Mouse (Mus musculus) liver, embryonic 12.5 days (tissue): ENCODE measurements around the gene Acat3. TPM values are rescaled to one million over a fixed set of nuclear protein-coding genes. Genes with fewer than 3 reads are reported as not detected.
A peak's percentile ranks its signal among the peaks of the same experiment; 100 is the strongest.

Experiments used
- ATAC-seq: fragments of 200-750 bp; cut with Nextera tagmentation; 2 replicates; pipeline ENCODE4 v1.8.0; 2017; ENCODE audit warnings: moderate number of reproducible peaks, mild to moderate bottlenecking, moderate library complexity
- H3K27ac ChIP-seq: fragments of 300-500 bp; sonication (generic); 2 replicates; pipeline ENCODE4 v1.5.1; 2016; ENCODE audit warnings: mild to moderate bottlenecking
- H3K27me3 ChIP-seq: fragments of 300-500 bp; sonication (generic); replicated peaks from 2 replicates; pipeline ENCODE4 v1.6.1; 2016; ENCODE audit warnings: mild to moderate bottlenecking, moderate library complexity
- H3K36me3 ChIP-seq: fragments of 300-500 bp; sonication (generic); 2 replicates; pipeline ENCODE4 v1.6.1; 2016; ENCODE audit warnings: mild to moderate bottlenecking, moderate library complexity
- H3K4me1 ChIP-seq: fragments of 300-500 bp; sonication (generic); 2 replicates; pipeline ENCODE4 v1.6.1; 2016
- H3K4me2 ChIP-seq: fragments of 300-500 bp; sonication (generic); 2 replicates; pipeline ENCODE4 v1.6.1; 2016; ENCODE audit warnings: mild to moderate bottlenecking, moderate library complexity
- H3K4me3 ChIP-seq: fragments of 300-500 bp; sonication (generic); 2 replicates; pipeline ENCODE4 v1.5.1; 2016; ENCODE audit warnings: mild to moderate bottlenecking, moderate library complexity
- H3K9ac ChIP-seq: fragments of 300-500 bp; sonication (generic); 2 replicates; pipeline ENCODE4 v1.6.1; 2016; ENCODE audit warnings: mild to moderate bottlenecking, moderate library complexity
- H3K9me3 ChIP-seq: fragments of 300-500 bp; sonication (generic); replicated peaks from 2 replicates; pipeline ENCODE4 v1.6.1; 2016; ENCODE audit warnings: mild to moderate bottlenecking, moderate library complexity
- WGBS: fragments of 180-500 bp; shearing (Covaris S2); methylation state at CpG from one replicate; pipeline ENCODE4 v1.1.7; 2016; ENCODE audit not compliant: insufficient replicate concordance; 5-methylcytosine and 5-hydroxymethylcytosine counted together
- polyA plus RNA-seq: library from polyadenylated mRNA; unstranded; fragments of >200 nt; fragmentation: Nextera tagmentation; extraction: Ambion mirVana; gene quantifications from 2 replicates; pipeline ENCODE4 v1.2.1, GENCODE M21; 2016

Acat3 gene
- polyA plus RNA-seq, 1 experiment from 2014 or later = 1.4 TPM

GRCm38 (mm10) chr17:12887021-12887775 is 53.2 kb downstream of the Acat3 start:
- 75% methylated on average over 15 of the region's 15 CpGs for WGBS
- Histone ChIP-seq H3K36me3 (peaks cover 15% of the 10 kb centered on the region), H3K9me3 (no peaks in the 10 kb centered on the region), H3K4me2 (no peak overlapping the region), H3K27me3 (no peaks in the 10 kb centered on the region), H3K9ac (no peak overlapping the region), H3K4me1 (no peaks in the 10 kb centered on the region), H3K27ac (no peak overlapping the region), H3K4me3 (no peak overlapping the region)
- ATAC-seq = no peak

DNA sequence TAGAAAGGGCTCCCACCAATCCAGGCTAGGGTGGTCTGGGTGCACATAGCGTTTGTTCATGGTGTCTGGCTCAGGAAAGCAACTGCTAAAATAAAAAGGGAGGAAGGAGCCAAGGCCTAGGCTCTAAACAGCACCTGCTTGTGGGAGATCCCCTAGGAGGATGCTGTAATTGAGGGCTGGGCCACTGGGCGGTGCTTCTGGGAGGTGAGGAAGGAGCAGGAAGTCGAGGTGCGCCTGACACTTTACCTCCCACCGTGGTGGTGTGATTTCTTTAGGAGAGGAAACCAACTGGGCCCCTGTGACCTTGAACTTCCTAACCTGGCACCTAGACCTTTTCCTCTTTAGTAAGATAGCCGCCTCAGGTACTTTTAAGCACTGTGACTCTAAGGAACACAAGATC is 53.8 kb downstream of the Acat3 start:
- whole genome bisulfite sequencing = 37% methylated on average over 6 of the region's 6 CpGs
- H3K27ac ChIP-seq = no peak overlapping the region
- no peak for ATAC-seq
- H3K27me3 ChIP-seq = no peaks in the 10 kb centered on the region
- no peaks in the 10 kb centered on the region for H3K9me3 ChIP-seq
- no peak overlapping the region for H3K4me3 ChIP-seq
- no peaks in the 10 kb centered on the region for H3K4me1 ChIP-seq
- no peak overlapping the region for H3K4me2 ChIP-seq
- H3K36me3 ChIP-seq = peaks cover 13% of the 10 kb centered on the region
- no peak overlapping the region for H3K9ac ChIP-seq

- H3K4me1 ChIP-seq = 0 out of 2 replicates have a peak, but pooled peaks cover 5% of the 10 kb centered on the region
- ATAC-seq = no peak
- 58% methylated on average over 1 of the region's 1 CpGs for WGBS
- no peak overlapping the region for H3K4me3 ChIP-seq
- H3K27ac ChIP-seq = no peak overlapping the region
- peaks cover 9% of the 10 kb centered on the region; the same call in 1 of the 2 replicates for H3K27me3 ChIP-seq
- H3K9ac ChIP-seq = no peak overlapping the region
- H3K4me2 ChIP-seq = no peak overlapping the region
- H3K36me3 ChIP-seq = no peaks in the 10 kb centered on the region
- H3K9me3 ChIP-seq = no peaks in the 10 kb centered on the region
Measured at GRCm38 (mm10) chr17:12881216-12881615, 59.2 kb downstream of the Acat3 start.

- no peak overlapping the region for H3K27ac ChIP-seq
- no peaks in the 10 kb centered on the region for H3K36me3 ChIP-seq
- H3K4me2 ChIP-seq = peak overlapping the region; percentile 42
- H3K27me3 ChIP-seq = peaks cover 9% of the 10 kb centered on the region; the same call in 1 of the 2 replicates
- no peaks in the 10 kb centered on the region for H3K9me3 ChIP-seq
- H3K9ac ChIP-seq = peak overlapping the region; percentile 22; the same call in 1 of the 2 replicates
- 3% methylated on average over 14 of the region's 14 CpGs for WGBS
- no peak overlapping the region for H3K4me3 ChIP-seq
- peak; percentile 67 for ATAC-seq
- H3K4me1 ChIP-seq = 0 out of 2 replicates have a peak, but pooled peaks cover 5% of the 10 kb centered on the region
Measured at GRCm38 (mm10) chr17:12880178-12880577, 60.2 kb downstream of the Acat3 start.

DNA sequence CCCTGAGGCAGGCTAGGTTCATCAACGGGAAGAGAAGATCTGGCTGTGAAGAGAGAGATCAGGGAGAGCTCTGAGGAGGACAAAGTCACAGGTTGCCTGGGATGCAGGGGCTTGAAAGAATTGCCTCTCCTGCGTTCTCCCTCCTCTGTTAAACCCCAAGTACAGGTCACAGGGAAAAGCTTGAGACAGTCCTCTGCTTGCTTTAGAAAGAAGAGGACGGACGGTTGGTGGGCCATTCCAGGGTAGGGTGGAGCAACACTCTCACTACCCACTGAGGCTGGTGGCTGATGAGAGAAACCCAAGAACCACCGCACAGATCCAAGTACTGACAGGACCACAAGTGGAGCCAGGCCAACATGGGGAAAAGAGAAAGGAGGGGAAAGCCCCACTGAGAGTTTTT is 64.7 kb downstream of the Acat3 start, which contains the start of gene Mrgprh:
Mrgprh (plus strand) TSS at position 301 of the 400 bp plus-strand sequence.
- 0 out of 2 replicates have a peak, but pooled peaks cover 5% of the 10 kb centered on the region for H3K4me1 ChIP-seq
- H3K36me3 ChIP-seq = no peaks in the 10 kb centered on the region
- H3K27me3 ChIP-seq = peaks cover 37% of the 10 kb centered on the region
- no peaks in the 10 kb centered on the region for H3K9me3 ChIP-seq
- ATAC-seq = no peak
- no peak within 1 kb of the TSS for H3K9ac ChIP-seq
- 42% methylated on average over 5 of the region's 5 CpGs for WGBS
- H3K4me2 ChIP-seq = no peak within 1 kb of the TSS
- H3K4me3 ChIP-seq = no peak within 1 kb of the TSS
- H3K27ac ChIP-seq = no peak within 1 kb of the TSS

Other genes with a start within 250 kb of the Acat3 start
- gene Igf2r, start 170.9 kb downstream of the Acat3 start, polyA plus RNA-seq = 24.7 and 25.3 TPM in 2 replicates
- gene Mas1, start 72.5 kb downstream of the Acat3 start, polyA plus RNA-seq = 0.12 and 0.44 TPM in 2 replicates
- not detected in 2 replicates for gene Mrgprh, start 64.6 kb downstream of the Acat3 start, polyA plus RNA-seq
- 0.72 and 1.5 TPM in 2 replicates for gene Pnldc1, start 30.4 kb downstream of the Acat3 start, polyA plus RNA-seq
- 404 and 413 TPM in 2 replicates for gene Tcp1, start 24.9 kb downstream of the Acat3 start, polyA plus RNA-seq
- gene Mrpl18, start 24.3 kb downstream of the Acat3 start, polyA plus RNA-seq = 189 and 194 TPM in 2 replicates
- gene Acat2, start 20.1 kb upstream of the Acat3 start, polyA plus RNA-seq = 99.2 and 103 TPM in 2 replicates
- 60.6 and 64.4 TPM in 2 replicates for gene Wtap, start 53.6 kb upstream of the Acat3 start, polyA plus RNA-seq
- gene Sod2, start 66.2 kb upstream of the Acat3 start, polyA plus RNA-seq = 162 TPM in 2 replicates
- gene Gpr31b, start 111.7 kb upstream of the Acat3 start, polyA plus RNA-seq = not detected in 2 replicates
- 0.10 TPM in 1 of 2 replicates, not detected in the other for gene Tcp10b, start 120.5 kb upstream of the Acat3 start, polyA plus RNA-seq
- gene Unc93a, start 191.2 kb upstream of the Acat3 start, polyA plus RNA-seq = not detected in 2 replicates